Mouse (Mus musculus) ES-E14 (cell line): Measurements from ENCODE around the gene Zbtb20.

ENCODE experiments used
- CHD2 ChIP-seq: IDR thresholded peaks from 2 replicates; pipeline ENCODE4 v1.6.1; 2014; ENCODE audit warnings: mild to moderate bottlenecking, low read depth, low read length, inconsistent platforms
- MAFK ChIP-seq: IDR thresholded peaks from 2 replicates; pipeline ENCODE4 v1.6.1; 2014; ENCODE audit warnings: mild to moderate bottlenecking, low read depth, low read length, inconsistent platforms; ENCODE audit not compliant: insufficient read depth
- ZC3H11A ChIP-seq: IDR thresholded peaks from 2 replicates; pipeline ENCODE4 v1.6.1; 2012; ENCODE audit warnings: low read depth, mild to moderate bottlenecking, inconsistent platforms, low read length, borderline replicate concordance
- ZNF384 ChIP-seq: IDR thresholded peaks from 2 replicates; pipeline ENCODE4 v1.6.1; 2012; ENCODE audit warnings: low read depth, low read length, inconsistent platforms

DNA sequence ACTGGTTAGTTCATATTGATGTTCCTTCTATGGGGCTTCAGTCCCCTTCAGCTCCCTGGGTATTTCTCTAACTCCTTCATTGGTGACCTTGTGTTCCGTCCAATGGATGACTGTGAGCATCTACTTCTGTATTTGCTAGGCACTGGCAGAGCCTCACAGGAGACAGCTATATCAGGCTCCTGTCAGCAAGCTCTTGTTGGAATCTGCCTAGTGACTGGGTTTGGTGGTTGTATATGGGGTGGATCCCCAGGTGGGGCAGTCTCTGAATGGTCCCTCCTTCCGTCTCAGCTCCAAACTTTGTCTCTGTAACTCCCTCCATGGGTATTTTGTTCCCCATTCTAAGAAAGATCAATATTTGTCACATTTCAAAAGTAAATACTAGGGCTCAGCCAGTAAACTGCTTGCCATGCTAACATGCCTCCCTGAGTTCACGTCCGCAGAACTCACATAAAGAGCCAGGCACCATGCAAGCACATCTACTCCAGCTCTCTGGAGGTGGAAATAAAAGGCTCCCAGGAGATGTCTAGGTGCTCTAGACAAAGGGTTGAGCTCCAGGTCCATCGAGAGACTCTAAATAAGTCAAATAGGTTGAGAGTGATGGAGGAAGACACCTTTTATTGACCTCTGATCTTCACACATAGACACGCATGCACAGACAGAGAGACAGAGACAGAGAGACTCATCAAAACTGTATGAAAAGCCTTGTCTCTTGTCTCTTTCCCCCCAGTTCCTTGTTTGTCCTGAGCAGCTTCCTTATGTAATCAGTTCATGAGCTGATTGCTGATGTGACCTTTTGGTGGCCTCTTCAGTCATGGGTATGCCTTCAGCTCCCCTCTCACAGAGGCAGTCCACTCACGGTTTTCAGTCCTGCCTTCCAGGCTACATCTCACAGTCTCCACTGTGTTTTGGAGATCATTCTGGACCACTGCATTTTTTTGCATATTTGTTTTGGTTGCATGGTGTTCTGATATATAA is 504.0 kb downstream of the Zbtb20 start:
- no peak for TF ChIP-seq CHD2
- TF ChIP-seq MAFK = no peak
- TF ChIP-seq ZNF384 = no peak
- no peak for TF ChIP-seq ZC3H11A
